Mouse (Mus musculus): ENCODE measurements around the gene Fto. TPM values are rescaled to one million over a fixed set of nuclear protein-coding genes. Genes with fewer than 3 reads are reported as not detected.

Fto gene
- polyA plus RNA-seq, 1 experiment from 2014 or later = 114 TPM

DNA sequence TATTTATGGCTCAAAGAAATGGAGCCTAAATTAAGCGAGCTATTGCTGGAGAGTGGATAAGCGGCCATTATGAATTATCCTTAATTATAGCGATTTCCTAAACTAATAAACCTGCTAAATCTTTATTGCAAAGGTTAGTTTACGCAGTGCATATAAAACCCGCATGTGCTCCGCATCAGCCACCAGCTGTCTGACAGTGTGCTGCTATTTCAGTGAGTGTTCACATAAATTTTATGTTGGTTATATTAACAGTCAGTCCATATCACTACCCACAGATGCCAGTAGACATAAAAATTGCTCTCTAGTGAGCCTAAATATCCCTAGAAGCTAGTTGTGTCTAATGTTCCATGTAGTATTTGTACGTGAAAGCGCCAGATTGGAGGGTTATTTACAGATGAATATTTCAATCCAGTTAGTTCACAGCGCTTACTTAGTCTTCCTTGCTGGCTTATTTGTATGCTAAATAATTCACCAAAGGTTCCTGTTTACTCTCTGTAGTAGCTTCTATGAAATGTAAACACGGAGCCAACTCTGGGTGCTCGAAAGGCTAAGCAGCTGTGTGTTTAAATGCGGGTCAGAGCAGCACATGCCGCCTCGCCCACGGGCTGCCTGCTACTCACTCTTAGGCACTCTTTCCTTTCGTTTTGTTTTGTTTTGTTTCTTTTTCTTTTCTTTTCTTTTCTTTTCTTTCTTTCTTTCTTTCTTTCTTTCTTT lies 317.2 kb downstream of the Fto start:
- 41% methylated on average over 16 of the region's 16 CpGs for WGBS
- ATAC-seq (replicated peaks) = peak; percentile 29; the same call in 1 of the 2 replicates
- Histone ChIP-seq H3K27me3 (peaks cover 27% of the 10 kb centered on the region), H3K9ac (replicated peaks) (no peak overlapping the region), H3K36me3 (no peaks in the 10 kb centered on the region), H3K27ac (replicated peaks) (no peak overlapping the region), H3K4me3 (no peak overlapping the region), H3K4me2 (replicated peaks) (no peak overlapping the region), H3K9me3 (no peaks in the 10 kb centered on the region), H3K4me1 (peaks cover 29% of the 10 kb centered on the region)

DNA sequence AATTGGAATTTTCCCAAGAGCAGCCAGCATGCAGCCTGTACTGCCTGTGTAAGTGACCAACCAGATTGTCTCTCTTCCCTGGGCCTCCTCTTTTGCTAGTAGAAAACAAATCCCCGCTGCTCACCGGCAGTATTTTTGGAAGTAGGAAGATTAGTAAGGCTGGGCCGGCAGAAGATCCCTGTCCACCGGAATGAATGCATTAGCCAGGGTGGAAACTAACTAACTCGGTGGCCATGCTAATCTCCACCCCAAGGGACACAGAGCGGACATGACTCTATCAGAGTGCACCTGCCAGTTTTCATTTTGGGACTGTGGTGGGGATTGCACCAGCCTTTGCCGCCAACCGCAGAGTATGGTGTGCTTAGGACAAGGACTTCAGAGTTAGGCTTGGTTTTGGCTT lies 319.1 kb downstream of the Fto start:
- H3K9ac ChIP-seq (replicated peaks) = no peak overlapping the region
- no peaks in the 10 kb centered on the region for H3K9me3 ChIP-seq
- no peaks in the 10 kb centered on the region for H3K36me3 ChIP-seq
- H3K4me2 ChIP-seq (replicated peaks) = no peak overlapping the region
- H3K27ac ChIP-seq (replicated peaks) = no peak overlapping the region
- WGBS = 88% methylated on average over 8 of the region's 8 CpGs
- no peak overlapping the region for H3K4me3 ChIP-seq
- ATAC-seq (replicated peaks) = no peak
- H3K4me1 ChIP-seq = peaks cover 20% of the 10 kb centered on the region
- H3K27me3 ChIP-seq = peaks cover 19% of the 10 kb centered on the region

DNA sequence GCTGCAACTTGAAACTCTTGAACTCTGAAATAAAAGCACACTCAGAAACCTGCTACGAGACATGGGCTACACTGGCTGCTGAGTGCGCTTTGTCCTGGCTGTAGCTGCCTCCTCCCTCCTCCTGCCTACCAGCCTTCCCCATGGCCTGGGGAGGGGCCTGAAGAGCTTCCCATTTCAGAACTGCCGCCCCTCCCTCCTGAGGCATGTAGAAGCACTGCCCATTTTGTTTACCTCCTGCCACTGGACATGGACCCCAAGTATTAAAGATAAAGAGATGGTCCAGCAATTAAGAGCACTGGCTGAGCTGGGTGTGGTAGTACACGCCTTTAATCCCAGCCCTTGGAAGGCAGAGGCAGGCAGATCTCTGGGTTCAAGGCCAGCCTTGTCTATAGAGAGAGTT lies 322.1 kb downstream of the Fto start:
- no peaks in the 10 kb centered on the region for H3K9me3 ChIP-seq
- no peak overlapping the region for H3K4me3 ChIP-seq
- no peak overlapping the region for H3K9ac ChIP-seq (replicated peaks)
- no peak overlapping the region for H3K27ac ChIP-seq (replicated peaks)
- H3K4me1 ChIP-seq = peaks cover 12% of the 10 kb centered on the region
- 94% methylated on average over 4 of the region's 4 CpGs for WGBS
- H3K4me2 ChIP-seq (replicated peaks) = no peak overlapping the region
- no peaks in the 10 kb centered on the region for H3K36me3 ChIP-seq
- peaks cover 3% of the 10 kb centered on the region; the same call in 1 of the 2 replicates for H3K27me3 ChIP-seq
- no peak for ATAC-seq (replicated peaks)

DNA sequence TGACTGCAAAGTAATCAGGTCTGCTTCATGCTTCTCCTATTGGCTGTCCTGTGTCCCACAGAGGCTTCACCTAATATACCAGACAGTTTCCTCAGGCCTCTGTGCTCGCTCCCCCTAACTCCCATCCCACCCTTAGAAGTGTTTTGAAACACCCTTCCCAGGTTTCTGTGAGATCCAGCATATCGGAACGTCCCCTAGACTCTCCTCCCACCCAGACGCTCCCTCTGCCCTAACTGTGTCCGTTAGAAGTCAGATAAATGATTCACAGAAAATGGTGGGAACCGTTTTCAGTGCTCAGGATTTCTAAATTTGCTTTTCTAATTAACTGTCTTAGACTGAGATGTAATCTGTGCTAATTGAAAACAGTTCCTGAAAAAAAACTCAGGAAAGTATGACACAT lies 323.6 kb downstream of the Fto start:
- 79% methylated on average over 6 of the region's 6 CpGs for WGBS
- H3K4me2 ChIP-seq (replicated peaks) = no peak overlapping the region

DNA sequence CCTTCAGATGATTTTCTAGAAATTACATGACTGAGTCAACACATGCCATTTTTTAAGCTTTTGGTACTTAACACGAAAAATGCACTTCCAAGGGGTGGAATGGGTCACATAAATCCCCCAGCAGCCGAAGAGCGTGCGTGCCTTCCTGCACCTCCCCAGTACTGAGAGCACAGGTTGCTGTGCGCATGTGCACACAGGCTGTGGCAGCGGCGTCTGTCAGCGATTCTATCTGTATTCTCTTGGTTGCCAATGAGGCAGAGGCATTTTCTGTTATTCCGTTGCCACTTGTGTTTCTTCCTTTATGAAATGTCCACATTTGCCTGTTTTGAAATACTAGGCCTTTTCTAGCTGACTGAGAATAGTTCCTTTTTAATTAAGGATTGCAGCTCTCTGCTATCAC lies 324.4 kb downstream of the Fto start:
- Histone ChIP-seq H3K4me3 (no peak overlapping the region), H3K27me3 (peaks cover 5% of the 10 kb centered on the region; the same call in 1 of the 2 replicates), H3K36me3 (no peaks in the 10 kb centered on the region), H3K4me1 (peaks cover 6% of the 10 kb centered on the region; the same call in 1 of the 2 replicates), H3K9me3 (no peaks in the 10 kb centered on the region), H3K27ac (replicated peaks) (no peak overlapping the region), H3K9ac (replicated peaks) (no peak overlapping the region), H3K4me2 (replicated peaks) (no peak overlapping the region)
- 80% methylated on average over 9 of the region's 9 CpGs for WGBS
- no peak for ATAC-seq (replicated peaks)

More for the DNA sequence above, 323.6 kb downstream of the Fto start:
- H3K27ac ChIP-seq (replicated peaks) = no peak overlapping the region
- H3K4me3 ChIP-seq = no peak overlapping the region
- H3K4me1 ChIP-seq = peaks cover 6% of the 10 kb centered on the region; the same call in 1 of the 2 replicates
- H3K36me3 ChIP-seq = no peaks in the 10 kb centered on the region
- peaks cover 3% of the 10 kb centered on the region; the same call in 1 of the 2 replicates for H3K27me3 ChIP-seq
- H3K9ac ChIP-seq (replicated peaks) = no peak overlapping the region
- no peak for ATAC-seq (replicated peaks)
- H3K9me3 ChIP-seq = no peaks in the 10 kb centered on the region

DNA sequence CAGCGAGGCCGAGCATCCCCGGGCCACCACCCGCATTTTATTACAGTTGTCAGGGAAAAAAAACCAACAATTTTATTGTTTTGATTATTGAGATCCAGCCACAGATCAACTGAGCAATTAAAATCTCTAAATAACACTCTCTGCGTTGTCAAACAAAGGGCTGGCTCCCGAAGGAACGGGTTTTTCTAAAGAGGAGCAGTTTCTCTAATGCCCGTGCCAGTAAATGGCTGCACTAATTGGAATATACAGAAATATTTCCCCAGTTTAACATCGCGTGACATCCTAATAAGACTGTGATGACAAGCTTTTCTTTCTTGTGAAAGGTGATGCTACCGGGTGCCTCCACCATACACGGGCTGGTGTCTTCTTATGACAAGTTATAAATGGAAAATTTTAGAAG lies 324.9 kb downstream of the Fto start:
- Histone ChIP-seq H3K9ac (replicated peaks) (no peak overlapping the region), H3K27me3 (peaks cover 5% of the 10 kb centered on the region; the same call in 1 of the 2 replicates), H3K4me1 (peaks cover 6% of the 10 kb centered on the region; the same call in 1 of the 2 replicates), H3K27ac (replicated peaks) (no peak overlapping the region), H3K9me3 (no peaks in the 10 kb centered on the region), H3K4me3 (no peak overlapping the region), H3K36me3 (no peaks in the 10 kb centered on the region), H3K4me2 (replicated peaks) (no peak overlapping the region)
- WGBS = 25% methylated on average over 12 of the region's 12 CpGs
- no peak for ATAC-seq (replicated peaks)

DNA sequence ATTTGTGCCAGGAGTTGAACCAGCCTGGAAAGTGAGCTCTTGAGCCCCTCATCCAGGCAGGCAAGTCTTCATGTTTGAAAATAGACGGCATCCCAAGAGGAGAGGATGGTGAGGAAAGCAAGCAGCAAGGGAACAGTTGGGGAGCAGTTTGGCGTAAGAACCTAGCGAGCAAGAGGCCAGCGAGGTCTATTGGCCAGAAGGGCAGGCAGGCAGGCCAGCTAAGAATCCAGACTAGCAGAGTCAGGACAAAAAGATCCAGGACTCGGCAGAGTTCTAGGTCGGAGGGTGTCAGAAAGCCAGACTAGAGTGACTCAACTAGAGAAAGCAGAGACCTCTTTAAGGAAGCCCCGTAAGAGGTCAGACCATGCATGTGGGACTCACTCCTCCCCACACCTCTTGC lies 327.1 kb downstream of the Fto start:
- 74% methylated on average over 7 of the region's 7 CpGs for WGBS
- no peak overlapping the region for H3K4me3 ChIP-seq
- H3K36me3 ChIP-seq = no peaks in the 10 kb centered on the region
- H3K27ac ChIP-seq (replicated peaks) = no peak overlapping the region
- H3K4me1 ChIP-seq = 0 out of 2 replicates have a peak, but pooled peaks cover 8% of the 10 kb centered on the region
- ATAC-seq (replicated peaks) = no peak
- H3K4me2 ChIP-seq (replicated peaks) = no peak overlapping the region
- H3K27me3 ChIP-seq = peaks cover 7% of the 10 kb centered on the region; the same call in 1 of the 2 replicates
- no peaks in the 10 kb centered on the region for H3K9me3 ChIP-seq
- H3K9ac ChIP-seq (replicated peaks) = no peak overlapping the region

DNA sequence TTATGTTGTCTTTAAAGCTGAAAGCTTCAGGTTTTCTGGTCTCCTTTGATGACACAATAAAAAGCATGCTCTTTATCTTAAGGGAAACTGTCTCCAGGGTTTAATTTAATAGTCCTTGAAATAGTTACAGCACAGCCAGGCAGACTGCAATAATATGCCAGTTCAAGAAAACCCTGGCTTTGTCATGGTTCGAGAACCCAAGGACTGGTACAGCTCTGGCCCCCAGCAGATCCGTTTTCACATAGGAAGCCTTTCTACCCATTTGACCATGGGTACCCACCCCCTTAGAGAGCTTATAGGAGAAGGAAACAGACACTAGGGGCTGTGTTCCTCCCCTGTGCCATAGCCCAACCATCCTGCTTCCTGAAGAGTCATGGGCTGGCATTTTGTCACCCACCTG lies 332.2 kb downstream of the Fto start:
- no peaks in the 10 kb centered on the region for H3K36me3 ChIP-seq
- H3K9me3 ChIP-seq = no peaks in the 10 kb centered on the region
- 23% methylated on average over 2 of the region's 2 CpGs for WGBS
- no peak overlapping the region for H3K4me2 ChIP-seq (replicated peaks)
- H3K27me3 ChIP-seq = peaks cover 22% of the 10 kb centered on the region; the same call in 1 of the 2 replicates
- H3K9ac ChIP-seq (replicated peaks) = no peak overlapping the region
- H3K4me1 ChIP-seq = peaks cover 22% of the 10 kb centered on the region
- no peak overlapping the region for H3K27ac ChIP-seq (replicated peaks)
- H3K4me3 ChIP-seq = no peak overlapping the region
- ATAC-seq (replicated peaks) = no peak

DNA sequence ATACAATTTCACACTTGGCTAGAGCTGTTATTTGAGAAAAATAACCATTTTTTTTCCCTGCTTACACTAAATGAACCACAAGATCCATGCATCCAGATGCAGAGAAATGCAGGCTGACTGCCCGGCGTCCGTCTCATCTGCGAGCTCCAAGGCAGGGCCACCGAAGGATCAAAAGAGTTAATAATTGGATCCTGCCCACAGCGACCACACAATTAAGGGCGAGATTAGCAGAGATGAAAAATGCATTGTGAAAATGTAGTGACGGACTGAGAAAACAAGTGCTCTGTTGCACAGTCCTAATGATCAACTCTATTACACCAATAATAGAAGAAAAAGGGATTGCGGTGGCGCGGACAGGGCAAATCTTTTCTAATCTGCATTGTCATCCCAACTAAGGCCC lies 334.6 kb downstream of the Fto start:
- H3K27me3 ChIP-seq = peaks cover 20% of the 10 kb centered on the region; the same call in 1 of the 2 replicates
- 8% methylated on average over 11 of the region's 11 CpGs for WGBS
- H3K9ac ChIP-seq (replicated peaks) = no peak overlapping the region
- no peak overlapping the region for H3K27ac ChIP-seq (replicated peaks)
- no peak overlapping the region for H3K4me2 ChIP-seq (replicated peaks)
- ATAC-seq (replicated peaks) = no peak
- no peaks in the 10 kb centered on the region for H3K9me3 ChIP-seq
- peaks cover 19% of the 10 kb centered on the region for H3K4me1 ChIP-seq
- H3K4me3 ChIP-seq = no peak overlapping the region
- H3K36me3 ChIP-seq = no peaks in the 10 kb centered on the region

DNA sequence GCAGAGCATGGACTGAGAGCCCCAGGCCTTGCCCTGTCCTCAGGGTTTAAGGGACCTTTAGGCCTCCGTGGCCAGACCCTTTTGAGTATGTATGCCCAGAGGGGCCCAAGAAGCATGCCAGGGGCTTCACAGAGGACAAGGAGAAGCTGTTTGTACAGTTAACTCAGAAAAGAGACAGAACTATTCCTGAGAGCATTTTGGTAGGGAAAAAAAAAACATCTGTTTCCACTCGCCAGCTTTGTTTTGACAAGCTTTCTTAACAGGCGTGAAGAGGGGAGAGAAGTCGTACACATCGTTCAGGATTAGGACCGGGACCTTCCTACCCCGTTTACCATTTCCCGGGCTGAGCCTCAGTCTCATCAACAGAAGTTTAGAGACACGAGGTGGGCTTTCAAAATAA lies 335.5 kb downstream of the Fto start:
- H3K4me2 ChIP-seq (replicated peaks) = no peak overlapping the region
- no peaks in the 10 kb centered on the region for H3K9me3 ChIP-seq
- no peaks in the 10 kb centered on the region for H3K36me3 ChIP-seq
- H3K4me3 ChIP-seq = no peak overlapping the region
- peaks cover 20% of the 10 kb centered on the region; the same call in 1 of the 2 replicates for H3K27me3 ChIP-seq
- no peak for ATAC-seq (replicated peaks)
- 15% methylated on average over 9 of the region's 9 CpGs for WGBS
- no peak overlapping the region for H3K9ac ChIP-seq (replicated peaks)
- peaks cover 19% of the 10 kb centered on the region for H3K4me1 ChIP-seq
- H3K27ac ChIP-seq (replicated peaks) = no peak overlapping the region

DNA sequence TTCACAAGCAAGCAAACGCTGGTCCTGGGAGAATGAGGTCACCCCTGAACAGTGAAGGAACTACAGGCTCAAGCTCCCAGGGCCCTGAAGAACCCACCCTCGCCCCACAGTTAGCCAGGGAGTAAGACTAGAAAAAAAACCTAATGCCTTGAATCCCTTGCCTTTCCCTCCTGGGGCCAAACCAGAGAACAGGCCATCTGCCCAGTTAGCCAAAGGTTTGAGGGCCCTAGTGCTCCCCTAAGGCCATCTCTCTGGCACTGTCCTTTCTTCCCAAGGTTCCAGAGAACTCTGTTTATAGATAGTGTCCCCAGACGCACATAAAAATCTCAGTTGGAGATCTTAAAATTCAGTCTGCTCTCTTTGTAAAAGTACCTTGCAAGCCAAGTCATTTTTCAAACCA lies 340.2 kb downstream of the Fto start:
- 66% methylated on average over 3 of the region's 3 CpGs for whole genome bisulfite sequencing
- Histone ChIP-seq H3K4me3 (no peak overlapping the region), H3K27ac (replicated peaks) (no peak overlapping the region), H3K9me3 (no peaks in the 10 kb centered on the region), H3K27me3 (no peaks in the 10 kb centered on the region), H3K4me1 (peaks cover 7% of the 10 kb centered on the region), H3K36me3 (no peaks in the 10 kb centered on the region), H3K4me2 (replicated peaks) (no peak overlapping the region), H3K9ac (replicated peaks) (no peak overlapping the region)
- ATAC-seq (replicated peaks) = no peak

DNA sequence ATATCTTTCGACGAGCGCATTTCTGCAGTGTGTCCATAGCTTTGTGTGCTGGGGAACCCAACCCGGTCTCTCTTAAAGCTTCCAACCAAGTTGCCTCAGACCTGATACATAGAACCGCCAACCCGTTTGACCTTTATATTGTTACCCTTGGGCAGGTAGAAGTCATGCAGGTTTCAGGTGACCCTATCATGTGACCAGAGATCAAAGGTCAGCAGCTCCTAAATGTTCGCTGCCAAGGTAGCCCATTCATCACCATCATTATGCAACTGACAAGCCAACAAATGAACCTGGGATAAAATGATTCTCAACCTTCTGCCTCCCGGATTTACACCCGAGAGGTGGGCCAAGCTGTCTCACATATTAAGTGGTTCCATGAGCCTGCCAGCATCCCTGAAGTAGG lies 344.1 kb downstream of the Fto start:
- WGBS = 86% methylated on average over 9 of the region's 9 CpGs
- no peaks in the 10 kb centered on the region for H3K9me3 ChIP-seq

DNA sequence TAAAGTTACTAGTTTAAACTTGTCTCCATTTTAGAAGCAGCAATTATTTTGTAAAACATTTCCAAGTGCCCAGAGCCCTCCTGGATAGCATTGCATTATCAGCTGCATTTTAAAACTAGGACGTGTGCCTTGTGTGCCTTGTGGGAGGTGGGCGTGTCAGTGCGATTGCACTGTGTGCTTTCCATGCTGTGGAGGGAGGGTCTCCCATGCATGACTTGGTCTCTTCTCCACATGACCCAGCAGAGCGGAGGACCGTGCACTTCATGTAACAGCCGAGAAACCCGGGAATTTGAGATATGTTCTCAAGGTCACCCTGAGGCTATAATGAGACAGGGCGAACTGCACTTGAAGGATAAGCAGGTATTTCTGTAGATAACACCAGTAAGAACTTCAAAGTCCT lies 347.6 kb downstream of the Fto start:
- no peaks in the 10 kb centered on the region for H3K36me3 ChIP-seq
- H3K4me2 ChIP-seq (replicated peaks) = no peak overlapping the region
- H3K9me3 ChIP-seq = no peaks in the 10 kb centered on the region
- ATAC-seq (replicated peaks) = no peak
- H3K4me3 ChIP-seq = no peak overlapping the region
- H3K4me1 ChIP-seq = peaks cover 6% of the 10 kb centered on the region; the same call in 1 of the 2 replicates
- H3K27me3 ChIP-seq = no peaks in the 10 kb centered on the region
- H3K27ac ChIP-seq (replicated peaks) = no peak overlapping the region
- 84% methylated on average over 8 of the region's 8 CpGs for WGBS
- no peak overlapping the region for H3K9ac ChIP-seq (replicated peaks)

More for the DNA sequence above, 344.1 kb downstream of the Fto start:
- no peak overlapping the region for H3K4me3 ChIP-seq
- no peaks in the 10 kb centered on the region for H3K4me1 ChIP-seq
- no peaks in the 10 kb centered on the region for H3K27me3 ChIP-seq
- no peak overlapping the region for H3K27ac ChIP-seq (replicated peaks)
- H3K4me2 ChIP-seq (replicated peaks) = no peak overlapping the region
- H3K9ac ChIP-seq (replicated peaks) = no peak overlapping the region
- ATAC-seq (replicated peaks) = no peak
- no peaks in the 10 kb centered on the region for H3K36me3 ChIP-seq

Data from forebrain, embryonic 15.5 days (tissue).